Mouse (Mus musculus): ENCODE measurements at regions not wholly inside any gene's neighbourhood (a gene's known extent, or its start where the extent isn't known, plus 50 kb on each side); places are given as distances from the start of the nearest gene placed in this dataset.

DNA sequence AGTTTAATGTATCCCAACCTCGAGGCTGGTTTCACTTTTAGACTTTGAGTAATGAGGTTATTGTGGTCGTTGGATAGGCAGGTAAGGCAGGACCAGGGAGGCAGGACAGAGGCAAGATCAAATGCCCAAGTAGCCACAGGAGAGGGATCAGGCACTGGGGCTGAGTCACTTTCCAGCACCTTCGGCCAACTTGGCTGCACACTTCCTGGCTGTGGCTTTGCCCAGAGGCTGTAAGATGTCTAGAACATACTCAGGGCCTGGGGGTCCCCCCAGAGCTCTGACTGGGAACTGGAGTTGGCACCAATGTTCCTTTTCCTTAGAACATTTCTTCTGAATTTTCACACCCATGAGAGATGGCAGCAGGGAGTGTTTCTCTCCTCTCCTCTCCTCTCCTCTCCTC is 71.7 kb upstream of the Rxra start:
- no peak for TF ChIP-seq CTCF (conservative IDR thresholded peaks at IDR 0.05 in 1 of 2, IDR thresholded peaks at IDR 0.05 in 1 of 2; ENCODE audit: low read depth in 2 of 2, low read length in 2 of 2)
- no peak for TF ChIP-seq USF1 (IDR thresholded peaks at IDR 0.05; ENCODE audit: low read depth, low read length)
- no peak for TF ChIP-seq SMC3 (IDR thresholded peaks at IDR 0.05; ENCODE audit: low read depth, low read length)
- no peak for TF ChIP-seq JUN (IDR thresholded peaks at IDR 0.05; ENCODE audit: insufficient read depth, low read depth, low read length)
- no peak for TF ChIP-seq ZC3H11A (IDR thresholded peaks at IDR 0.05; ENCODE audit: low read depth, low read length)
- TF ChIP-seq CHD2 (IDR thresholded peaks at IDR 0.05; ENCODE audit: low read length), result no peak
